Mouse (Mus musculus): ENCODE measurements around the gene Lcn2. TPM values are rescaled to one million over a fixed set of nuclear protein-coding genes. Genes with fewer than 3 reads are reported as not detected.
A peak's percentile ranks its signal among the peaks of the same experiment; 100 is the strongest.

The Lcn2 gene
- polyA plus RNA-seq, 1 experiment from 2014 or later: 1.4 TPM

- 1% methylated on average over 14 of the region's 14 CpGs for WGBS
- Histone ChIP-seq H3K4me1 (peaks cover 45% of the 10 kb centered on the region), H3K9ac (peak overlapping the region; percentile 39)
These were observed 35.7 kb upstream of the Lcn2 start for GRCm38 (mm10) chr2:32423481-32424331.

GRCm38 (mm10) chr2:32421851-32422251, 33.8 kb upstream of the Lcn2 start:
- ATAC-seq (ENCODE audit: insufficient number of reproducible peaks, insufficient read depth, low FRiP score, low TSS enrichment): no peak
- Histone ChIP-seq H3K9ac (no peak overlapping the region), H3K9me3 (no peaks in the 10 kb centered on the region), H3K4me3 (no peak overlapping the region), H3K36me3 (peaks cover 43% of the 10 kb centered on the region), H3K27ac (no peak overlapping the region), H3K27me3 (no peaks in the 10 kb centered on the region), H3K4me2 (replicated peaks) (no peak overlapping the region), H3K4me1 (peaks cover 33% of the 10 kb centered on the region)
- WGBS: 91% methylated on average over 6 of the region's 6 CpGs

More at GRCm38 (mm10) chr2:32423481-32424331, 35.7 kb upstream of the Lcn2 start:
- Histone ChIP-seq H3K27me3 (no peaks in the 10 kb centered on the region), H3K9me3 (no peaks in the 10 kb centered on the region), H3K4me2 (replicated peaks) (peak overlapping the region; percentile 84), H3K36me3 (peaks cover 25% of the 10 kb centered on the region), H3K27ac (peak overlapping the region; percentile 90), H3K4me3 (peak overlapping the region; percentile 40)
- peak; percentile 87 for ATAC-seq (ENCODE audit: insufficient number of reproducible peaks, insufficient read depth, low FRiP score, low TSS enrichment)

DNA sequence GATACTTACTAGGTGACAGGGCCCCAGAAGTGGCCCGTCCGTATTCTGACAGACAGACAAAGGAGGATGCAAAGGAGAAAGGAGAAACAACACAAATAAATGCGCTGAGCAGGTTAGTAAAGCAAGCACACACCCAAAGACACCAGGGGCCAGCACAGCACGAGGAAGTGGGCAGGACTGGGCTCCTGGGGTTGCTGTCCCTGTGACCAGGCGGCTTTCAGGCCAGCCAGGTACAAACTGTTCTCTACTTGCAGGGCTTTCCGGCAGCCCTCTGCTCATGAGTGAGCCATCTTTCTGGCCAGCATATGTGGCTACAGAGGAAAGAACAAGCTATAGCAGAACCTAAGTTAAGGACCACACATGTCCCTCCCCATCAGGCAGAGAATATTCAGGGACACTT, 32.6 kb upstream of the Lcn2 start:
- ATAC-seq (ENCODE audit: insufficient number of reproducible peaks, insufficient read depth, low FRiP score, low TSS enrichment): no peak
- Histone ChIP-seq H3K4me2 (replicated peaks) (no peak overlapping the region), H3K36me3 (peaks cover 55% of the 10 kb centered on the region), H3K27me3 (no peaks in the 10 kb centered on the region), H3K9me3 (no peaks in the 10 kb centered on the region), H3K27ac (no peak overlapping the region), H3K4me1 (peaks cover 33% of the 10 kb centered on the region), H3K9ac (no peak overlapping the region), H3K4me3 (no peak overlapping the region)
- WGBS: 85% methylated on average over 6 of the region's 6 CpGs

- H3K4me3 ChIP-seq: no peak overlapping the region
- 91% methylated on average over 12 of the region's 12 CpGs for WGBS
- no peak overlapping the region for H3K4me2 ChIP-seq (replicated peaks)
- peaks cover 60% of the 10 kb centered on the region for H3K36me3 ChIP-seq
- peaks cover 29% of the 10 kb centered on the region for H3K4me1 ChIP-seq
- no peak overlapping the region for H3K9ac ChIP-seq
- H3K27me3 ChIP-seq: no peaks in the 10 kb centered on the region
- no peaks in the 10 kb centered on the region for H3K9me3 ChIP-seq
- H3K27ac ChIP-seq: 0 out of 2 replicates have a peak overlapping the region, but pooled peaks have one; percentile 25
- no peak for ATAC-seq (ENCODE audit: insufficient number of reproducible peaks, insufficient read depth, low FRiP score, low TSS enrichment)
These were observed 32.1 kb upstream of the Lcn2 start for GRCm38 (mm10) chr2:32420066-32420608.

DNA sequence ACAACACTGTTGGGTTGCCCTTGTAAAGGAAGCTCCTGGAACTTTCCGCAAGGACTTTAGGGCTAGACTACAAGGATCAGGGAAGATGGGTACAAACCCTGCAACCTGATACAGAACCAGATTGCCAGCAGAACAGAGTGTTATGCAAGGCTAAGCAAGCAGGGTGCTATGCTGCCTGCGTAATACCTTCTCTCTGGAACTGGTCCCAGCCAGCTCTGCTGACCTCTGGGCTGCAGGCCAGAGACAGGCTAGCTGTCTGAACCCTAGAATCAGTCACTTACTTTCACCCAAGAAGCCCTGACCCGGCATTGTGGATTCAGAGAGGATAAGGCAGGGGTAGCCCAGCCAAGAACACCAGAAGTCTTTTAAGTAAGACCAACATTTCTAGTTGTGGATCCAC, 31.3 kb upstream of the Lcn2 start:
- Histone ChIP-seq H3K4me1 (peaks cover 21% of the 10 kb centered on the region), H3K9ac (no peak overlapping the region), H3K27ac (0 out of 2 replicates have a peak overlapping the region, but pooled peaks have one; percentile 25)

DNA sequence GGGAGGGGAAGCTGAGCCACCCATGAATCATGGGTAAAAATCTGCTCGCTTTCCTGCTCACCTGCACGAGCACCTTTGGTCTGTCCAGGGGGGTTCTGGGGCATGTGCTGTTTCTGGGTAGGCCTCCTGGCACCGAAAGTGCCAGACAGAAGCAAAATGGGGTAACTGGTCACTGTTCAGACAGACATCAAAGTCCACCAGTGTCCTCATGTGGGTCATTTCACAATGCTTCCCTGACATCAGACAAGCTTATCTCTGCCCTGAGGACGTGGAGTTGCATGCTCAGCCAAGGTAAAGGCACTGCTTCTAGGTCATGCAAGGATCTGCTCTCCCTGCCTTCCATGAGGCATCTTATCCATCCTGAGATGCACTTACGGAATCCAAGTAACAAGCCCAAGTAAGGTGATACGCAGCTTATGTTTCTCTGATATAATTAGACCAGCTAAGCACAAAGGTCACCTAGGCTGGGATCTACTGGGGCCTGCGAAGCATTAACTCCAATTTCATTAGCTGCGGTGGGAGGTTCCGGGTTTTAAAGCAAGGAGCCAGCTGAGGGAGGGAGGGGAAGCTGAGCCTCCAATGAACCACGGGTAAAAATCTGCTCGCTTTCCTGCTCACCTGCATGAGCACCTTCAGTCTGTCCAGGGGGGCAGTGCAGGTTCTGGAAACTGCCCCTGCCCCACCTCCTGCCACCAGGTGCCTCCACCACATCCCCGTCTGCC, 30.5 kb upstream of the Lcn2 start:
- no peak overlapping the region for H3K9ac ChIP-seq
- no peak overlapping the region for H3K4me2 ChIP-seq (replicated peaks)
- no peaks in the 10 kb centered on the region for H3K9me3 ChIP-seq
- H3K27me3 ChIP-seq: no peaks in the 10 kb centered on the region
- H3K4me3 ChIP-seq: no peak overlapping the region
- ATAC-seq (ENCODE audit: insufficient number of reproducible peaks, insufficient read depth, low FRiP score, low TSS enrichment): no peak
- H3K27ac ChIP-seq: peak overlapping the region; percentile 2; the same call in 1 of the 2 replicates
- WGBS: 54% methylated on average over 12 of the region's 12 CpGs
- H3K36me3 ChIP-seq: peaks cover 75% of the 10 kb centered on the region
- peaks cover 15% of the 10 kb centered on the region for H3K4me1 ChIP-seq

More for the DNA sequence above, 31.3 kb upstream of the Lcn2 start:
- Histone ChIP-seq H3K27me3 (no peaks in the 10 kb centered on the region), H3K36me3 (peaks cover 67% of the 10 kb centered on the region), H3K9me3 (no peaks in the 10 kb centered on the region), H3K4me2 (replicated peaks) (no peak overlapping the region), H3K4me3 (no peak overlapping the region)
- no peak for ATAC-seq (ENCODE audit: insufficient number of reproducible peaks, insufficient read depth, low FRiP score, low TSS enrichment)
- 89% methylated on average over 3 of the region's 3 CpGs for WGBS

DNA sequence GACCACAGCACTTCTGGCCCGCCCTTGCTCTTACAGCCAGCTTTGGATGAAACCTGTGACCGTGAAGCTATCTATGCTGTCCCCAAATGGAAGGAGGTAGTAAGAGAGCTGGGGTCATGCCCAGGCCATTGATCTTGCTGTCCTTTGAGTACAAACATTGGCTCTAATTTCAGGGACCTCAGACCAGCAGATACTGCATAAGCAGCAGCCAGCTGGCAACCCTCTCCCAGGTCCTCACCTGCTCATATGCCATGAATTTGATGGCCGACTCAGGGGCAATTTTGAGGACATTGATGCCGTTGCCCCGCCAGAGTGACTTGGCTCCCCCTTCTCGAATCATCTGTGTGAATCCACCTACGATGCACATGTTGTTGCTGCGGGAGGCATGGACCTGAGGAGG, 29.4 kb upstream of the Lcn2 start:
- H3K4me2 ChIP-seq (replicated peaks): no peak overlapping the region
- H3K4me3 ChIP-seq: no peak overlapping the region
- no peaks in the 10 kb centered on the region for H3K9me3 ChIP-seq
- H3K9ac ChIP-seq: no peak overlapping the region
- ATAC-seq (ENCODE audit: insufficient number of reproducible peaks, insufficient read depth, low FRiP score, low TSS enrichment): no peak
- H3K27me3 ChIP-seq: no peaks in the 10 kb centered on the region
- 84% methylated on average over 8 of the region's 8 CpGs for WGBS
- H3K4me1 ChIP-seq: peaks cover 5% of the 10 kb centered on the region; the same call in 1 of the 2 replicates
- H3K27ac ChIP-seq: no peak overlapping the region
- H3K36me3 ChIP-seq: peaks cover 76% of the 10 kb centered on the region

- Histone ChIP-seq H3K9ac (no peak overlapping the region), H3K4me2 (replicated peaks) (no peak overlapping the region), H3K27ac (no peak overlapping the region), H3K4me3 (no peak overlapping the region), H3K27me3 (no peaks in the 10 kb centered on the region), H3K4me1 (peaks cover 5% of the 10 kb centered on the region; the same call in 1 of the 2 replicates), H3K36me3 (peaks cover 76% of the 10 kb centered on the region), H3K9me3 (no peaks in the 10 kb centered on the region)
- no peak for ATAC-seq (ENCODE audit: insufficient number of reproducible peaks, insufficient read depth, low FRiP score, low TSS enrichment)
- WGBS: 67% methylated on average over 2 of the region's 2 CpGs
These were observed 28.5 kb upstream of the Lcn2 start for GRCm38 (mm10) chr2:32416556-32416955.

DNA sequence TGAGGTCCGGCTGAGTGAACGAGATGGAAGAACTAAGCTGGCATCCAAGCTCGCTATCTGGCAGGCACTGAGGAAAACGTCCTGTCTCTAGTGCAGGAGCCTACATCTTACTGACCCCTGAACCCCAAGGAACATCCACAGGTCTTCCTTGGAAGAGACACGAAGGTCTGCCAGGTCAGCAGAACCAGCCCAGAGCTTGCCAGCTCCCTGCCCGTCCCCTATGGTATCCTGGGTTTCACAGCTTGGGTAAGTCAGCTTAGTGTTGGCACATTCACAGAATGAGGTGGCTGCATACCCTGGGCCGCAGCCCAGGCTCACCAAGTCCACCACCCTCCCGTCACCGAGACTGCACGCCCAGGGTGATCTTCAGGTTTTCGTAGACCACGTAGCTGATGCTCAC, 27.7 kb upstream of the Lcn2 start:
- Histone ChIP-seq H3K4me2 (replicated peaks) (no peak overlapping the region), H3K27me3 (no peaks in the 10 kb centered on the region), H3K4me1 (peaks cover 7% of the 10 kb centered on the region; the same call in 1 of the 2 replicates), H3K9ac (no peak overlapping the region), H3K27ac (no peak overlapping the region), H3K9me3 (no peaks in the 10 kb centered on the region), H3K4me3 (no peak overlapping the region), H3K36me3 (peaks cover 72% of the 10 kb centered on the region)
- 91% methylated on average over 12 of the region's 12 CpGs for WGBS
- ATAC-seq (ENCODE audit: insufficient number of reproducible peaks, insufficient read depth, low FRiP score, low TSS enrichment): no peak

DNA sequence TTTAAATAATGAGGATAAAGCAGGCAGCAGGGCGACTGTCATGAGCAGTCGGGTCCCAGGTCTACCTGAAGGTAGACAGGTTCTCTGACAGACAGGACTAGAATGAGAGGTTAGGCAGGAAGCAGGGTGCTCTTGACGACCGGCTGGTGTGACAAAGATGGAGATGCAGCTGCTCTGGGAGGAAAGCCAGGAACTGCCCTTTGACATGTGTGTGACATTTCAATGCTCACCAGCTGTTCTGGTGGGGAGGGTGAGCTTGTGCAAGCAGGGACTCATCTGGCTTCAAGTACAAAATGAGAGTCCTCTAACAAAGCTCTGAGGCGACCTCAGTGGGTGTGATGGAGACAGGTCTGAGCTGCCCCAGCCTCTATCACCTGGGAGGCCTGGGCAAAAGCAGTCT, 25.9 kb upstream of the Lcn2 start:
- H3K36me3 ChIP-seq: peaks cover 53% of the 10 kb centered on the region
- no peak overlapping the region for H3K4me2 ChIP-seq (replicated peaks)
- peaks cover 12% of the 10 kb centered on the region for H3K4me1 ChIP-seq
- H3K9ac ChIP-seq: no peak overlapping the region
- ATAC-seq (ENCODE audit: insufficient number of reproducible peaks, insufficient read depth, low FRiP score, low TSS enrichment): no peak
- H3K27me3 ChIP-seq: no peaks in the 10 kb centered on the region
- no peaks in the 10 kb centered on the region for H3K9me3 ChIP-seq
- H3K4me3 ChIP-seq: no peak overlapping the region
- no peak overlapping the region for H3K27ac ChIP-seq
- 48% methylated on average over 5 of the region's 5 CpGs for WGBS

- H3K36me3 ChIP-seq: peaks cover 43% of the 10 kb centered on the region
- no peaks in the 10 kb centered on the region for H3K9me3 ChIP-seq
- ATAC-seq (ENCODE audit: insufficient number of reproducible peaks, insufficient read depth, low FRiP score, low TSS enrichment): no peak
- no peak overlapping the region for H3K4me3 ChIP-seq
- WGBS: 84% methylated on average over 6 of the region's 6 CpGs
- no peak overlapping the region for H3K4me2 ChIP-seq (replicated peaks)
- H3K9ac ChIP-seq: no peak overlapping the region
- no peak overlapping the region for H3K27ac ChIP-seq
- peaks cover 16% of the 10 kb centered on the region for H3K4me1 ChIP-seq
- no peaks in the 10 kb centered on the region for H3K27me3 ChIP-seq
These were observed 24.9 kb upstream of the Lcn2 start for GRCm38 (mm10) chr2:32412742-32413531.
